Mouse (Mus musculus): ENCODE data around the gene Akna. TPM values are rescaled to one million over a fixed set of nuclear protein-coding genes. Genes with fewer than 3 reads are reported as not detected.

Gene Akna
- 7.5 and 8.7 TPM in 2 replicates for polyA plus RNA-seq (2012; rRNA removed)

DNA sequence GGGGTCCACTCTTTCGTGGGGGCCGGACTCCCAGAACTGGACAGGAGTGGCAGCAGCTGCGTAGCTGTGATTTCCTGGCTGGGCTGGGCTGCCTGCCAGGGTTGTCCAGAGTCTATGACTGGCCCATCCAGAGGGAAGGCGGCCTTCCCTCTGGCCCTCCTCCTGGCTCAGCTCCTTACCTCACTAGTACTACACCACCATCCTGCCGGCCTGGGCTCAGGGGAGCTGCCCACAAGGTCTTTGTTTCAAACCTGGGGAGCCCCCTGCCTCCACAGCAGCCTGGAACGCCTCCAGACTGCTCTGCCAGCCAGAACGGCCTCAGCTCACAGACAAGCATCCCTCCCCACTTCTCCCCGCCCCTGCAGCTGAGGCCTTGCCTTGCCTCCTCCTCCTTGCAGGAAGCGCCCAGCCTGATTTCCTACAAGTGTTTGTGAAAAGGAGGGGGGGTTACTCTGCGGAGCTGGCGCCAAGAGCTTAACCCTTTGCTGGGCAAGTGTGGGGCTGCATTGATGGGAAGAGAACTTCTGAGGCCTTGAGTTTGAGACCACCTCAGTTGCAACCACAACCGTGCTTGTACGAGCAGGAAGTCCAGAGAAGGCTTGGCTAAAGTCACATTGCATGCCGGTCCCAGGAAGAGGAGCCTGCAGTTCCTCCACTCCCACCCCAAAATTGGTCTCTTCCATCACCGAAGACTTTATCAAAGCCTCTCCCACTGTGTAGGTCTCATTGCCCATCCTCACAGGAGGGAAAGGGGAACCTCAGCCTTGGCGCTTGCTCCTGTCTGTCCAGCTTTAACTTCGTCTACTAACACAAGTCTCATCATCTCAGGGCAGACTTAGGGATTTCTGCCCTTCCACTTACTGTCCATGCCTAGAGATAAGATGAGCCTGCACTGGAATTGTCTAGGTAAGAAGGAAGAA lies at the start of gene Akna:
Gene Akna (minus strand): TSS at position 315 of the 920 bp plus-strand sequence.

DNA sequence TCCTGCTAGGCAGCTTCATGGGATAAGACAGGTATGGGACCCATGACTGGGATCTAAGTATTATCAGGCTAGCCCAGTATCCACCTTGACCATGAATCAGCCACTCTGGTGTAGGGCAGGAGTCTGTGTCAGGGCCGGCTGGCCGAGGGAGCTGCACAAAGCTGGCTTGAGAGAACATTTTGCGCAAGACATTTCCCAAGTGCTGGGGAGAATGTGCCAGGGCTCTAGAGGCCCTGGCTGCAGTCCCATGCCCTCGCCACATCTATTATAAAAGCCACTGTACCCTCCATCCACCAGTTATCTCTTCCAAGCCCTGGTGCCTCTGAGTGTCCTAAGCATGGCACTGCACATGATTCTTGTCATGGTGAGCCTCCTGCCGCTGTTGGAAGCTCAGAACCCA lies 41.0 kb downstream of the Akna start, which contains the start of gene Orm2:
Gene Orm2 (plus strand): TSS at position 300 of the 400 bp plus-strand sequence.

DNA sequence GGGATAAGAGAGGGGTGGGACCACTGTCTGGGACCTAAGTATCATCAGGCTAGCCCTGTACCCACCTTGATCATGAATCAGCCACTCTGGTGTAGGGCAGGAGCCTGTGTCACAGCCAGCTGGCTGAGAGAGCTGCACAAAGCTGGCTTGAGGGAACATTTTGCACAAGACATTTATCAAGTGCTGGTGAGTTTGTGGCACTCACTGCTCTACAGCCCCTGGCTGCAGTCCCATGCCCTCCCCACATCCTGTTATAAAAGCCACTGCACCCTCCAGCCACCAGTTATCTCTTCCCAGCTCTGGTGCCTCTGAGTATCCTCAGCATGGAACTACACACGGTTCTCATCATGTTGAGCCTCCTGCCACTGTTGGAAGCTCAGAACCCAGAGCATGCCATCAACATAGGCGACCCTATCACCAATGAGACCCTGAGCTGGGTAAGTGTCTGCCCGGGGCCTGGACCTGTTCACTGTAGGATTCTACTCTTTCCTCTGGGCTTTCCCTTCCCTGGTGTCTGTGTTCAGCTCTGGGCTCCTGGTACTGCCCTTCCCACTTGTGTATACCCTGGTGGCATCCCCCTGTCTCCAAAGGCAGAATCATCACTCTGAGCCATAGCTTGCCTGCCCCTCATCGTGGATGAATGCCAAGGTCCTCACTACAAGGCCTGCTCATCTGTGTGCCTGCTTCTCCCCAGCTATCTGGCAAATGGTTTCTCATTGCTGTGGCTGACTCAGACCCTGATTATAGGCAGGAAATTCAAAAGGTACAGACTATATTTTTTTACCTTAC lies 47.1 kb downstream of the Akna start, which contains the start of gene Orm3:
Gene Orm3 (plus strand): TSS at position 286 of the 789 bp plus-strand sequence.

DNA sequence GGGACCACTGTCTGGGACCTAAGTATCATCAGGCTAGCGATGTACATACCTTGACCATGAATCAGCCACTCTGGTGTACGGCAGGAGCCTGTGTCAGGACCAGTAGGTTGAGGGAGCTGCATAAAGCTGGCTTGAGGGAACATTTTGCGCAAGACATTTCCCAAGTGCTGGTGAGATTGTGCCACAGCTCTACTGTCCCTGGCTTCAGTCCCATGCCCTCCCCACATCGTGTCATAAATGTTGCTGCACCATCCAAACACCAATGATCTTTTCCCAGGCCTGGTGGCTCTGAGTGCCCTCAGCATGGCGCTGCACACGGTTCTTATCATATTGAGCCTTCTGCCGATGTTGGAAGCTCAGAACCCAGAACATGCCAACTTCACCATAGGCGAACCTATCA lies 58.9 kb downstream of the Akna start, which contains the start of gene Orm1:
Gene Orm1 (plus strand): TSS at position 266 of the 400 bp plus-strand sequence.

Other genes with a start within 250 kb of the Akna start
- gene Ambp, start 248.6 kb downstream of the Akna start, polyA plus RNA-seq (2012; rRNA removed) = 0.16 TPM in 1 of 2 replicates, not detected in the other
- 0.02 and 0.13 TPM in 2 replicates for gene Kif12, start 231.2 kb downstream of the Akna start, polyA plus RNA-seq (2012; rRNA removed)
- gene Col27a1, start 189.3 kb downstream of the Akna start, polyA plus RNA-seq (2012; rRNA removed) = 8.0 and 39.0 TPM in 2 replicates
- not detected in 2 replicates for gene Orm1, start 58.8 kb downstream of the Akna start, polyA plus RNA-seq (2012; rRNA removed)
- not detected in 2 replicates for gene Orm3, start 47.2 kb downstream of the Akna start, polyA plus RNA-seq (2012; rRNA removed)
- not detected in 2 replicates for gene Orm2, start 40.9 kb downstream of the Akna start, polyA plus RNA-seq (2012; rRNA removed)
- gene Whrn, start 92.6 kb upstream of the Akna start, polyA plus RNA-seq (2012; rRNA removed) = 28.2 and 28.8 TPM in 2 replicates
- gene Atp6v1g1, start 141.4 kb upstream of the Akna start, polyA plus RNA-seq (2012; rRNA removed) = 202 and 240 TPM in 2 replicates
- gene Tmem268, start 155.4 kb upstream of the Akna start, polyA plus RNA-seq (2012; rRNA removed) = 3.9 and 4.0 TPM in 2 replicates
- not detected in 2 replicates for gene Gm11213, start 201.9 kb upstream of the Akna start, polyA plus RNA-seq (2012; rRNA removed)
- gene Tex48, start 219.1 kb upstream of the Akna start, polyA plus RNA-seq (2012; rRNA removed) = not detected in 2 replicates

Measured in central nervous system, embryonic 14 days (tissue).